Mouse (Mus musculus) embryonic facial prominence, embryonic 12.5 days (tissue): ENCODE results near the gene Higd1a. TPM values are rescaled to one million over a fixed set of nuclear protein-coding genes. Genes with fewer than 3 reads are reported as not detected.

Experiments used
- ATAC-seq: fragments of 200-750 bp; cut with Nextera tagmentation; 2 replicates; pipeline ENCODE4 v1.8.0; 2017; ENCODE audit not compliant: insufficient number of reproducible peaks, insufficient read depth, low FRiP score, low TSS enrichment
- H3K27ac ChIP-seq: fragments of 300-500 bp; sonication (generic); 2 replicates; pipeline ENCODE4 v1.5.1; 2016; ENCODE audit warnings: mild to moderate bottlenecking
- H3K27me3 ChIP-seq: fragments of 300-500 bp; sonication (generic); 2 replicates; pipeline ENCODE4 v1.6.1; 2016; ENCODE audit warnings: mild to moderate bottlenecking, moderate library complexity
- H3K36me3 ChIP-seq: fragments of 300-500 bp; sonication (generic); 2 replicates; pipeline ENCODE4 v1.6.1; 2016; ENCODE audit warnings: mild to moderate bottlenecking
- H3K4me1 ChIP-seq: fragments of 300-500 bp; sonication (generic); 2 replicates; pipeline ENCODE4 v1.6.1; 2016
- H3K4me2 ChIP-seq: fragments of 300-500 bp; sonication (generic); replicated peaks from 2 replicates; pipeline ENCODE4 v1.6.1; 2016; ENCODE audit warnings: mild to moderate bottlenecking, moderate library complexity
- H3K4me3 ChIP-seq: fragments of 300-500 bp; sonication (generic); 2 replicates; pipeline ENCODE4 v1.5.1; 2016; ENCODE audit warnings: mild to moderate bottlenecking
- H3K9ac ChIP-seq: fragments of 300-500 bp; sonication (generic); 2 replicates; pipeline ENCODE4 v1.6.1; 2016; ENCODE audit warnings: mild to moderate bottlenecking, moderate library complexity
- H3K9me3 ChIP-seq: fragments of 300-500 bp; sonication (generic); 2 replicates; pipeline ENCODE4 v1.6.1; 2016; ENCODE audit warnings: mild to moderate bottlenecking, moderate library complexity
- WGBS: fragments of 180-500 bp; shearing (Covaris S2); methylation state at CpG from one replicate; pipeline ENCODE4 v1.1.7; 2016; 5-methylcytosine and 5-hydroxymethylcytosine counted together
- polyA plus RNA-seq: library from polyadenylated mRNA; unstranded; fragments of >200 nt; fragmentation: Nextera tagmentation; extraction: Ambion mirVana; gene quantifications from 2 replicates; pipeline ENCODE4 v1.2.1, GENCODE M21; 2016

Higd1a gene
- polyA plus RNA-seq, 1 experiment from 2014 or later: 128 TPM

GRCm38 (mm10) chr9:121896820-121897219, 38.7 kb upstream of the Higd1a start:
- Histone ChIP-seq H3K9me3 (no peaks in the 10 kb centered on the region), H3K27ac (no peak overlapping the region), H3K9ac (no peak overlapping the region), H3K4me1 (no peaks in the 10 kb centered on the region), H3K4me3 (no peak overlapping the region), H3K36me3 (no peaks in the 10 kb centered on the region), H3K4me2 (no peak overlapping the region), H3K27me3 (no peaks in the 10 kb centered on the region)
- 76% methylated on average over 4 of the region's 4 CpGs for WGBS
- no peak for ATAC-seq

GRCm38 (mm10) chr9:121895392-121895993, 37.3 kb upstream of the Higd1a start:
- Histone ChIP-seq H3K9me3 (no peaks in the 10 kb centered on the region), H3K36me3 (no peaks in the 10 kb centered on the region), H3K9ac (no peak overlapping the region), H3K27me3 (no peaks in the 10 kb centered on the region), H3K4me2 (no peak overlapping the region), H3K4me1 (peaks cover 3% of the 10 kb centered on the region; the same call in 1 of the 2 replicates), H3K27ac (no peak overlapping the region), H3K4me3 (no peak overlapping the region)
- WGBS: 68% methylated on average over 7 of the region's 7 CpGs
- no peak for ATAC-seq

- WGBS: 74% methylated on average over 7 of the region's 7 CpGs
- H3K9ac ChIP-seq: no peak overlapping the region
- no peaks in the 10 kb centered on the region for H3K27me3 ChIP-seq
- H3K9me3 ChIP-seq: no peaks in the 10 kb centered on the region
- no peak overlapping the region for H3K4me3 ChIP-seq
- H3K27ac ChIP-seq: no peak overlapping the region
- peaks cover 3% of the 10 kb centered on the region; the same call in 1 of the 2 replicates for H3K4me1 ChIP-seq
- no peaks in the 10 kb centered on the region for H3K36me3 ChIP-seq
- ATAC-seq: no peak
- no peak overlapping the region for H3K4me2 ChIP-seq
Observed at GRCm38 (mm10) chr9:121894447-121894846, 36.3 kb upstream of the Higd1a start.

GRCm38 (mm10) chr9:121892057-121892687, 34.0 kb upstream of the Higd1a start:
- Histone ChIP-seq H3K9me3 (no peaks in the 10 kb centered on the region), H3K36me3 (no peaks in the 10 kb centered on the region), H3K27ac (no peak overlapping the region), H3K4me1 (peaks cover 3% of the 10 kb centered on the region; the same call in 1 of the 2 replicates), H3K9ac (no peak overlapping the region), H3K27me3 (no peaks in the 10 kb centered on the region), H3K4me3 (no peak overlapping the region), H3K4me2 (no peak overlapping the region)
- ATAC-seq: no peak
- WGBS: 90% methylated on average over 12 of the region's 12 CpGs

GRCm38 (mm10) chr9:121891301-121891700, 33.1 kb upstream of the Higd1a start:
- Histone ChIP-seq H3K27ac (no peak overlapping the region), H3K27me3 (no peaks in the 10 kb centered on the region), H3K4me3 (no peak overlapping the region), H3K9me3 (no peaks in the 10 kb centered on the region), H3K4me2 (no peak overlapping the region), H3K9ac (no peak overlapping the region), H3K36me3 (no peaks in the 10 kb centered on the region), H3K4me1 (peaks cover 3% of the 10 kb centered on the region; the same call in 1 of the 2 replicates)
- ATAC-seq: no peak
- WGBS: 88% methylated on average over 9 of the region's 9 CpGs

GRCm38 (mm10) chr9:121890441-121890941, 32.3 kb upstream of the Higd1a start:
- no peaks in the 10 kb centered on the region for H3K9me3 ChIP-seq
- no peak overlapping the region for H3K27ac ChIP-seq
- no peaks in the 10 kb centered on the region for H3K36me3 ChIP-seq
- peak overlapping the region; percentile 33 for H3K4me2 ChIP-seq
- WGBS: 28% methylated on average over 18 of the region's 18 CpGs
- no peaks in the 10 kb centered on the region for H3K27me3 ChIP-seq
- peaks cover 3% of the 10 kb centered on the region; the same call in 1 of the 2 replicates for H3K4me1 ChIP-seq
- peak overlapping the region; percentile 30; the same call in 1 of the 2 replicates for H3K9ac ChIP-seq
- H3K4me3 ChIP-seq: no peak overlapping the region
- ATAC-seq: no peak

GRCm38 (mm10) chr9:121889927-121890440, 31.8 kb upstream of the Higd1a start:
- Histone ChIP-seq H3K4me3 (no peak overlapping the region), H3K27me3 (no peaks in the 10 kb centered on the region), H3K36me3 (no peaks in the 10 kb centered on the region), H3K4me2 (peak overlapping the region; percentile 33; the same call in 1 of the 2 replicates), H3K9ac (peak overlapping the region; percentile 30; the same call in 1 of the 2 replicates), H3K4me1 (peaks cover 3% of the 10 kb centered on the region; the same call in 1 of the 2 replicates), H3K27ac (no peak overlapping the region), H3K9me3 (no peaks in the 10 kb centered on the region)
- WGBS: 69% methylated on average over 4 of the region's 4 CpGs
- ATAC-seq: no peak

- Histone ChIP-seq H3K36me3 (no peaks in the 10 kb centered on the region), H3K4me1 (no peaks in the 10 kb centered on the region), H3K9ac (no peak overlapping the region), H3K4me2 (no peak overlapping the region), H3K27me3 (no peaks in the 10 kb centered on the region), H3K4me3 (no peak overlapping the region), H3K27ac (no peak overlapping the region), H3K9me3 (no peaks in the 10 kb centered on the region)
- ATAC-seq: no peak
- WGBS: 64% methylated on average over 7 of the region's 7 CpGs
Observed at GRCm38 (mm10) chr9:121882015-121882457, 23.9 kb upstream of the Higd1a start.

GRCm38 (mm10) chr9:121881301-121881700, 23.1 kb upstream of the Higd1a start:
- no peaks in the 10 kb centered on the region for H3K4me1 ChIP-seq
- H3K27me3 ChIP-seq: no peaks in the 10 kb centered on the region
- no peak overlapping the region for H3K4me2 ChIP-seq
- ATAC-seq: no peak
- H3K9ac ChIP-seq: no peak overlapping the region
- H3K9me3 ChIP-seq: no peaks in the 10 kb centered on the region
- H3K4me3 ChIP-seq: no peak overlapping the region
- WGBS: 73% methylated on average over 6 of the region's 6 CpGs
- no peaks in the 10 kb centered on the region for H3K36me3 ChIP-seq
- H3K27ac ChIP-seq: no peak overlapping the region

GRCm38 (mm10) chr9:121880840-121881239, 22.7 kb upstream of the Higd1a start:
- H3K27ac ChIP-seq: no peak overlapping the region
- no peak overlapping the region for H3K4me3 ChIP-seq
- no peaks in the 10 kb centered on the region for H3K36me3 ChIP-seq
- no peaks in the 10 kb centered on the region for H3K9me3 ChIP-seq
- H3K27me3 ChIP-seq: no peaks in the 10 kb centered on the region
- H3K9ac ChIP-seq: no peak overlapping the region
- H3K4me2 ChIP-seq: peak overlapping the region; percentile 21
- no peak for ATAC-seq
- no peaks in the 10 kb centered on the region for H3K4me1 ChIP-seq
- 28% methylated on average over 14 of the region's 14 CpGs for WGBS

- H3K27ac ChIP-seq: no peak overlapping the region
- H3K4me3 ChIP-seq: no peak overlapping the region
- no peak for ATAC-seq
- H3K36me3 ChIP-seq: no peaks in the 10 kb centered on the region
- no peak overlapping the region for H3K4me2 ChIP-seq
- H3K4me1 ChIP-seq: no peaks in the 10 kb centered on the region
- H3K27me3 ChIP-seq: no peaks in the 10 kb centered on the region
- no peaks in the 10 kb centered on the region for H3K9me3 ChIP-seq
- 20% methylated on average over 3 of the region's 3 CpGs for WGBS
- H3K9ac ChIP-seq: no peak overlapping the region
Observed at GRCm38 (mm10) chr9:121877052-121877740, 19.0 kb upstream of the Higd1a start.
